Mouse (Mus musculus): ENCODE measurements around the gene Slc39a7. TPM values are rescaled to one million over a fixed set of nuclear protein-coding genes. Genes with fewer than 3 reads are reported as not detected.

The Slc39a7 gene
- polyA plus RNA-seq, 1 experiment, result 84.6 TPM

DNA sequence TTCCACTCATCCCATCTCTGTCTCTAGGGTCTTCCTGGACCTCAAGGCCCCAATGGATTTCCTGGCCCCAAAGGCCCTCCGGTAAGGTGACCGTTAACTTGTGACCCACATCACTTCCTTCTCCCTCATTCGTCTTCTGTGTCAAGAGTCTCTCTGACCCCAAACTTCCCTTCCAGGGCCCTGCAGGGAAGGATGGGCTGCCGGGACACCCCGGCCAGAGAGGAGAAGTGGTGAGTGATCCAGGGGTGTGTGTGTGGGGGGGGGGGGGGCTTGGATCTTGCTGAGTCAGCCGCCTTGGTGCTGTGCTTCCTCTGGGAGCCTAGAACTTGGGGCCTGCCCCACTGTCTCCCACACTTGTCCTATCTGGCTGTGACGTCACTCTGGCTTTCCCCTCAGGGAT lies 25.7 kb upstream of the Slc39a7 start:
- H3K4me3 ChIP-seq (replicated peaks; ENCODE audit: control insufficient read depth, low read depth, low read length), result no peak overlapping the region
- H3K27ac ChIP-seq (ENCODE audit: control insufficient read depth, insufficient read depth, low read depth, low read length, poor library complexity), result peak overlapping the region; percentile 21; the same call in 1 of the 2 replicates
- TF ChIP-seq POLR2A (IDR thresholded peaks at IDR 0.05; ENCODE audit: borderline replicate concordance, control insufficient read depth, low read depth, low read length), result no peak
- WGBS, result 10% methylated on average over 7 of the region's 7 CpGs
- no peaks in the 10 kb centered on the region for H3K4me1 ChIP-seq (ENCODE audit: control insufficient read depth, insufficient read depth, low read length)

DNA sequence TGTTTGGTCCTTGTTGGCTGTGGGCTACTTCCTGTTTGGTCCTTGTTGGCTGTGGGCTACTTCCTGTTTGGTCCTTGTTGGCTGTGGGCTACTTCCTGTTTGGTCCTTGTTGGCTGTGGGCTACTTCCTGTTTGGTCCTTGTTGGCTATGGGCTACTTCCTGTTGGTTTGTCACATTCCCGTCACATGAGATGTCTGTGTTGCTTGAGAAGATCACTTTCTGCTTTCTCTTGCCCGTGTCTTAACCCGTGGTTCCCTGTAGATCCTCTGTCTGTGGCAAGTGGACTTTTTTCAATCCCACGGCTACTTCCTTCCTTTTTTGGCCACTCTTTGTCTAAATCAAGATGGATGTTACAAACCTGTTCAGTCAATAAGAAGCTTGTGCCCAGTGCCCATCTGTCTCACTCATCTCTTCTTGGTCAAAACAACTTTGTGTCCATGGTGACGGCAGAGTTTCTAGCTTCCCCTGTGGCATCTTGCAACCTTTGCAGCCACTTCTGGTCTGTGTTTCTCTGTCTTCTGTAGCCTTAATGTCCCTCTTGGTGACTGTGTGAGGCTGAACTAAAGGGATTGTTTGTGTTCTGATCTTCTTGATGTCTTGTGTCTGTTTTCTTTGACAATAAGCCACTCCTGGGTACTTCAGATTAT lies 16.0 kb upstream of the Slc39a7 start:
- WGBS, result 14% methylated on average over 5 of the region's 5 CpGs
- H3K27ac ChIP-seq (ENCODE audit: control insufficient read depth, insufficient read depth, low read depth, low read length, poor library complexity), result peak overlapping the region; percentile 32; the same call in 1 of the 2 replicates

DNA sequence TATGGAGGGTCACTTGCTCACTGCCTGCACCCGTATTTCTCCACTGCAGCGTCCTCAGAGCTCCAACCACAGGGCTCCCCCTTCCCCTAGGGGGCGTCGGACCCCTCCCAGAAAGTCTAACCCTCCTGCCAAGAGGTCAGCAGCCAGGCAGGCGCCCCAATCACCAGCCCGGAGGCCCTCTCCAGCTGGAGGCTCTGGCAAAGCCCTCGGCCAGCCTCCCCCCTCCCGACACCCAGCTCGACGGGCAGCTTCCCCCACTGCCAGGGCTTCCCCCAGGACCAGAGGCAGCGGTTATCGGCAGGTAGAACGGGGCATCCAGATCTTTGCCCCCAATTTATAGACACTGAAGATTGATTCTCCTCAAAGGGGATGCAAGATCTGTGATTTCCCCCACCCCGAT lies 14.5 kb upstream of the Slc39a7 start:
- Histone ChIP-seq H3K4me1 (ENCODE audit: control insufficient read depth, insufficient read depth, low read length) (no peaks in the 10 kb centered on the region; the same call in 1 of the 2 replicates), H3K27ac (ENCODE audit: control insufficient read depth, insufficient read depth, low read depth, low read length, poor library complexity) (no peak overlapping the region), H3K4me3 (replicated peaks; ENCODE audit: control insufficient read depth, low read depth, low read length) (no peak overlapping the region)
- TF ChIP-seq CTCF (IDR thresholded peaks at IDR 0.05; ENCODE audit: control insufficient read depth, insufficient read depth, low read length), result no peak
- no peak for TF ChIP-seq POLR2A (IDR thresholded peaks at IDR 0.05; ENCODE audit: borderline replicate concordance, control insufficient read depth, low read depth, low read length)
- WGBS, result 86% methylated on average over 14 of the region's 14 CpGs

More for the DNA sequence above, 16.0 kb upstream of the Slc39a7 start:
- TF ChIP-seq POLR2A (IDR thresholded peaks at IDR 0.05; ENCODE audit: borderline replicate concordance, control insufficient read depth, low read depth, low read length) (no peak), CTCF (IDR thresholded peaks at IDR 0.05; ENCODE audit: control insufficient read depth, insufficient read depth, low read length) (no peak)
- Histone ChIP-seq H3K4me1 (ENCODE audit: control insufficient read depth, insufficient read depth, low read length) (no peaks in the 10 kb centered on the region; the same call in 1 of the 2 replicates), H3K4me3 (replicated peaks; ENCODE audit: control insufficient read depth, low read depth, low read length) (no peak overlapping the region)

DNA sequence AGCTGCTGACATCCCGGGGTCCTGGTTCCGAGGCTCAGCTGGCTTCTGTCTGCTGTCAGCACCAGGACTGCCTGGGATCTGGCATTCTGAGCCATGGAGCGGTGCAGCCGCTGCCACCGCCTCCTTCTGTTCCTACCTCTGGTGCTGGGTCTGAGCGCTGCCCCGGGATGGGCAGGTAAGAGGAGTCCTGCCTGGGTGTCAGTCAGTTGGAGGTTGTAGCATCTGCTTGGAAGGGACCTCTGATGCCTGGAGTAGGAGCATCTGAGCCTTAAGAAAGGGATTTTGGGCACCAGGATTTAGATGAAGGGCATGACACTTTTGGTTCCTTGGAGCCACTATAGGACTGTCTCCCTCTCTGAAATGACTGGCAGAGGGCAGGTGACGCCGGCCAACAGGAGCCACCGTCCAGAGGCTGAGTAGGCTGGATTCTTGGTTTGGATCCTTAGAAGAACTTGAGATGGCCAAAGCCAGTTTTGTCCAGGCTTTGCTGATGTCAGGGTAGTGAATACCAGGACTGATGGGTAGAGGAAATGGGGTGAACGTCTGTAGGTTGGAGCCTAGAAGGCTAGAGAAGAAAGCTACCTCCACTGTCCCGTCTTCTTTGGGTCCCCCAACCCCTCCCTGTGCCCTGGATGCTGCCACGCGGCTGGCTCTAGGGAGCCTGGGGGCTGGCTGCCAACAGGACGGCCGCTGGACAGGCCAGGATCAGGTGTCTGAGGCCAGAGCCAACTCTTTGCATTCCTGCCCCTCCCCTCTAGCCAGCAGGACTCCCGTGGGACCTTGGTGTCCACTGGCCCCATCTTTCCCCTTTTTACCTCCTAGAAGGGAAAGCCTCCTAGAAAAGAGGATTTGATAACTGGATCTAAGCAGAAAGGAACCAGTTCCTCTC lies 8.3 kb upstream of the Slc39a7 start:
- WGBS, result 28% methylated on average over 17 of the region's 17 CpGs
- no peak for TF ChIP-seq CTCF (IDR thresholded peaks at IDR 0.05; ENCODE audit: control insufficient read depth, insufficient read depth, low read length)
- no peak for TF ChIP-seq POLR2A (IDR thresholded peaks at IDR 0.05; ENCODE audit: borderline replicate concordance, control insufficient read depth, low read depth, low read length)
- H3K4me3 ChIP-seq (replicated peaks; ENCODE audit: control insufficient read depth, low read depth, low read length), result no peak overlapping the region
- no peaks in the 10 kb centered on the region for H3K4me1 ChIP-seq (ENCODE audit: control insufficient read depth, insufficient read depth, low read length)
- H3K27ac ChIP-seq (ENCODE audit: control insufficient read depth, insufficient read depth, low read depth, low read length, poor library complexity), result no peak overlapping the region

DNA sequence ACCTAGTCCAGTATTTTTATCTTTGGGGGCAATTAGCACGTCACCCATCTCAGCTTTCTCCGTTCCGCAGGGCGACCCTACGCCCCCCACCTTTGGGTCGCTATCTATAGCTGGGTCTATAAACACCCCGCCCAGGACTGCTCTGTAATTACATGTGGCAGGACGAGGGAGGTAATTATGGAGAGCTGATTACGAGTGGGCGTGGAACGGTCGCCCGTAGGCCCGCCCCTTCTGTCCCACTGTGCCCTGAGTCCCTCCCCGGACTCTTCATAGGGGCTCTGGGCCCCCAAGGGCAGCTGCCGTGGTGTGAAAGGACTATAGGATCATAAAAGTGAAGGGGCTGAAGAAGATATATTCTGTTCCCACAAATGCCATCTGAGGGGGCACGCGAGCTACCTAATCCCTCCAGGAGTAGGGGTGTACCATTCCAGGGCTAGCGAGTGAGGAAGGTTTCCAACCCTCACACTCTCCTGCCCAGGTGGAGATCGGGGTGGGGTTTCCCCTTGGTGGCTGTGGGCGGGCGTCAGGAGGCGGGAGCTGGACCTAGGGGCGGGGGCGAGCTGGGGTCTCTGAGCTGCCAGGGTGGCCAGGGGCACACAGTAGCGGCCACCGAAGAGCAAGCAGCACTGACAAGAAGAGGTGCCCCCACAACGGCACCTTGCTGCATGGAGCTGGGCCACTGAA lies 7.5 kb upstream of the Slc39a7 start, which contains the start of gene Col11a2:
Gene Col11a2, plus strand, starts transcription at position 560 of the 684 bp plus-strand sequence.
- no peaks in the 10 kb centered on the region for H3K4me1 ChIP-seq (ENCODE audit: control insufficient read depth, insufficient read depth, low read length)
- H3K4me3 ChIP-seq (replicated peaks; ENCODE audit: control insufficient read depth, low read depth, low read length), result no peak within 1 kb of the TSS
- H3K27ac ChIP-seq (ENCODE audit: control insufficient read depth, insufficient read depth, low read depth, low read length, poor library complexity), result no peak within 1 kb of the TSS
- TF ChIP-seq CTCF (IDR thresholded peaks at IDR 0.05; ENCODE audit: control insufficient read depth, insufficient read depth, low read length) (no peak), POLR2A (IDR thresholded peaks at IDR 0.05; ENCODE audit: borderline replicate concordance, control insufficient read depth, low read depth, low read length) (no peak)
- 15% methylated on average over 28 of the region's 28 CpGs for whole genome bisulfite sequencing

DNA sequence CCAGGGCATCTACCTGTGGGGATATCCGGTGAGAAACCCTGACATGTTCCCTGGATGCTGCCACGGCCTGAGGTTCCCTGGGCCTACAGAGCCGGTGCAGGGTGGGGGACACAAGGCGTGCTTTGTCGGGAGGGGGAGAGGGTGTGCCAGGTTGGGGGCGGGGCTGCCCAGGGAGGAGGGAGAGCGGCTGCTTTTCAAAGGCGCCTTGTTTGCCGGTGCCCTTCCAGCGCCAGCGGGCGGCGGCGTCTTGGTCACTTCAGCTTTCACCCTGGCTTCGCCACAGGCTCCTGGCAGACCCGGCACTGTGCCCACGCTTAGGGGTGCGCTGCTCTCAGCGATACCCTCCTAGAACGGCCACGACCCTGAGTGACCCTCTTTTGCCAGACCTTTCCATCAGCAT lies 7.0 kb upstream of the Slc39a7 start:
- TF ChIP-seq POLR2A (IDR thresholded peaks at IDR 0.05; ENCODE audit: borderline replicate concordance, control insufficient read depth, low read depth, low read length), result no peak
- TF ChIP-seq CTCF (IDR thresholded peaks at IDR 0.05; ENCODE audit: control insufficient read depth, insufficient read depth, low read length), result no peak
- Histone ChIP-seq H3K27ac (ENCODE audit: control insufficient read depth, insufficient read depth, low read depth, low read length, poor library complexity) (no peak overlapping the region), H3K4me3 (replicated peaks; ENCODE audit: control insufficient read depth, low read depth, low read length) (no peak overlapping the region), H3K4me1 (ENCODE audit: control insufficient read depth, insufficient read depth, low read length) (no peaks in the 10 kb centered on the region)
- WGBS, result 36% methylated on average over 20 of the region's 21 CpGs

DNA sequence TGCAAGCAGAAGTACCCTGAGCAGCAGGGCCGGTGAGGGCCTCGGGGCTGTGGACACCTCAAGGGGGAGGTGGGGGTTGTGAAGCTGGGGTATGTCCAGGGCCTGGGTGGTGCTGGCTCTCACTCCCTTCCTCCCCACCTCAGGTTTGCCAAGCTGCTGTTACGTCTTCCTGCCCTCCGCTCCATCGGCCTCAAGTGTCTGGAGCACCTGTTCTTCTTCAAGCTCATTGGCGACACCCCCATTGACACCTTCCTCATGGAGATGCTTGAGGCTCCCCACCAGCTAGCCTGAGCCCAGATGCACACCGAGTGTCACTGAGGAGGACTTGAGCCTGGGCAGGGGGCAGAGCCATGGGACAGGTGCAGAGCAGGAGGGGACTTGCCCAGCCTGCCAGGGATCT lies 5.8 kb upstream of the Slc39a7 start:
- H3K4me1 ChIP-seq (ENCODE audit: control insufficient read depth, insufficient read depth, low read length), result peaks cover 2% of the 10 kb centered on the region; the same call in 1 of the 2 replicates
- no peak overlapping the region for H3K4me3 ChIP-seq (replicated peaks; ENCODE audit: control insufficient read depth, low read depth, low read length)
- no peak overlapping the region for H3K27ac ChIP-seq (ENCODE audit: control insufficient read depth, insufficient read depth, low read depth, low read length, poor library complexity)
- TF ChIP-seq CTCF (IDR thresholded peaks at IDR 0.05; ENCODE audit: control insufficient read depth, insufficient read depth, low read length) (no peak), POLR2A (IDR thresholded peaks at IDR 0.05; ENCODE audit: borderline replicate concordance, control insufficient read depth, low read depth, low read length) (no peak)
- 90% methylated on average over 7 of the region's 7 CpGs for WGBS

DNA sequence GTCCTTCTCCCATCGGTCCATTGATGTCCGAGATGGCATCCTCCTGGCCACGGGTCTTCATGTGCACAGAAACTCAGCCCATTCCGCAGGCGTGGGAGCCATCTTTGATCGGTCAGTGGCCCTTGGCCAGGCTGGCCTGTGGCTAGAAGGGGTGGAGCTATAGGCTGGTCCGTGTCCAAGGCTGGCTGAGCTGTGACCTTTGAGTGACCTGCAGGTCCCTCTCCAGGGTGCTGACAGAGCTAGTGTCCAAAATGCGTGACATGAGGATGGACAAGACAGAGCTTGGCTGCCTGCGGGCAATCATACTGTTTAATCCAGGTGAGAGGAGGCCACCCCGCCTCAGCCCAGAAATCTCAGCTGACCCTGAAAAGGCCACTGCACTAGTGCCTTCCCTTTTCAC lies 5.2 kb upstream of the Slc39a7 start:
- WGBS, result 85% methylated on average over 10 of the region's 10 CpGs
- peaks cover 2% of the 10 kb centered on the region; the same call in 1 of the 2 replicates for H3K4me1 ChIP-seq (ENCODE audit: control insufficient read depth, insufficient read depth, low read length)
- H3K27ac ChIP-seq (ENCODE audit: control insufficient read depth, insufficient read depth, low read depth, low read length, poor library complexity), result no peak overlapping the region; the same call in 1 of the 2 replicates
- H3K4me3 ChIP-seq (replicated peaks; ENCODE audit: control insufficient read depth, low read depth, low read length), result no peak overlapping the region
- TF ChIP-seq POLR2A (IDR thresholded peaks at IDR 0.05; ENCODE audit: borderline replicate concordance, control insufficient read depth, low read depth, low read length), result peak; percentile 35; the same call in 1 of the 2 replicates
- 0 out of 2 replicates have a peak, but pooled peaks have one; percentile 0 for TF ChIP-seq CTCF (IDR thresholded peaks at IDR 0.05; ENCODE audit: control insufficient read depth, insufficient read depth, low read length)
